Mouse (Mus musculus): Measurements from ENCODE around the gene AC109138.7. TPM values are rescaled to one million over a fixed set of nuclear protein-coding genes. Genes with fewer than 3 reads are reported as not detected.

Gene AC109138.7
- polyA plus RNA-seq, 1 experiment from 2014 or later = not detected

DNA sequence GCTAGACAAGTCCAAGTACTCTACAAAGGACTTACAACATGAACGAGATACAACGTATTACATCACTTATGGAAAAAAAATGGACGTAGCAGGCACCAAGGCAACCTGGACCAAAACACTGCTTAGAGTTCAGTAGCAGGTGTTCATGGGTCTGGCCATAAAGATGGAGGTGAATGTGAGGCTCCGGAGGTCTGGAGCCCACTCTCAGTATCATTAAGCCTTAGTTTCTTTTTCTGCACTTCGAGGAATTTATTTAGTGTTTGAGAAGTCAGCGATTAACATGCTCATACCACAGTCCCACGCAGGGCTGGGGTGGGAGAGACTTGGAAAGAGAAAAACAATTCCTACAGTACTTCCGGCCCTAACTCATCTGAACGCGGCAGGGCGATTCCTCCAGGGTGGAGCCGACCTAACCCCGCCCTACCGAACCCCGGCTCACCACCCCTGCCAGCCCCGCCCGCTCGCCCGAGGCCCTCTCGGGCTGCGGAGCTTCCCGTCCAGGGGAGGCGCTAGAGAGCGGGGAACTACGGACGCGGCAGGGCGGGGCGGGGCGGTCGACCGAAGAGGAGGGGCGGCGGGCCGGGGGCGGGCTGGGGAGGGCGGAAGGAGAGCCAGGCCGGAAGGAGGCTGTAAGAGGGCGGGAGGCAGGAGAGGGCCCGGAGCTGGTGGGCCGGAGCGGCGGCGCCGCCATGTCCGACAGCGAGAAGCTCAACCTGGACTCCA, 22.5 kb upstream of the AC109138.7 start, which contains the start of gene Ppp1ca:
Gene Ppp1ca, plus strand, starts transcription at position 538 of the 723 bp plus-strand sequence.
- Histone ChIP-seq H3K4me3 (ENCODE audit: low read length) (peak within 1 kb of the TSS; percentile 88), H3K36me3 (ENCODE audit: control insufficient read depth, insufficient read depth, low read length) (peaks cover 27% of the 10 kb centered on the region), H3K9me3 (ENCODE audit: control insufficient read depth, low read length) (no peaks in the 10 kb centered on the region), H3K27ac (ENCODE audit: low read length) (peak within 1 kb of the TSS; percentile 94), H3K4me1 (replicated peaks; ENCODE audit: control insufficient read depth, insufficient read depth, low read length) (peaks cover 16% of the 10 kb centered on the region), H3K9ac (ENCODE audit: low read length) (peak within 1 kb of the TSS; percentile 99), H3K4me2 (ENCODE audit: low read depth, low read length) (peak within 1 kb of the TSS; percentile 73), H3K27me3 (ENCODE audit: control insufficient read depth, insufficient read depth, low read depth, low read length) (no peaks in the 10 kb centered on the region)
- WGBS = 4% methylated on average over 25 of the region's 47 CpGs
- ATAC-seq (ENCODE audit: low read depth) = peak; percentile 95

- peak overlapping the region; percentile 94 for H3K27ac ChIP-seq (ENCODE audit: low read length)
- no peaks in the 10 kb centered on the region for H3K9me3 ChIP-seq (ENCODE audit: control insufficient read depth, low read length)
- peaks cover 32% of the 10 kb centered on the region for H3K36me3 ChIP-seq (ENCODE audit: control insufficient read depth, insufficient read depth, low read length)
- H3K4me2 ChIP-seq (ENCODE audit: low read depth, low read length) = peak overlapping the region; percentile 73
- peak overlapping the region; percentile 99 for H3K9ac ChIP-seq (ENCODE audit: low read length)
- peak; percentile 63 for ATAC-seq (ENCODE audit: low read depth)
- H3K4me3 ChIP-seq (ENCODE audit: low read length) = peak overlapping the region; percentile 88
- under 1% methylated on average over 45 of the region's 52 CpGs for WGBS
- H3K4me1 ChIP-seq (replicated peaks; ENCODE audit: control insufficient read depth, insufficient read depth, low read length) = peaks cover 16% of the 10 kb centered on the region
- no peaks in the 10 kb centered on the region for H3K27me3 ChIP-seq (ENCODE audit: control insufficient read depth, insufficient read depth, low read depth, low read length)
These were observed 21.7 kb upstream of the AC109138.7 start for GRCm38 (mm10) chr19:4192251-4192985.

DNA sequence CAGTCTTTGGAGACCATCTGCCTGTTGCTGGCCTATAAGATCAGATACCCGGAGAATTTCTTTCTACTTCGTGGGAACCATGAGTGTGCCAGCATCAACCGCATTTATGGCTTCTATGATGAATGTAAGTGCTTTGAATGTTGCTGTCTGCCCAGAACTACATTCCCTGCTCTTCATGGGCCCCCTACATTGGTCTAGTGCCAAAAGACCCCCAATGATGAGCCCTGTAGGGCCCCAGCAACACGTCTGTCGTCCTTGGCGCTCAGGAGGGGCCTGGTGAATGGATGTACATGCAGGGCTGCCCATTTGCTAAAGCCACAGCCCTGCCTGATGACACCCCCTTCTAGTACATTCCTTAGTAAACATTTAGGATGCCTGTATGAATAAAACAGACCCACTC, 21.0 kb upstream of the AC109138.7 start:
- H3K4me2 ChIP-seq (ENCODE audit: low read depth, low read length) = peak overlapping the region; percentile 73
- 45% methylated on average over 6 of the region's 6 CpGs for WGBS
- peak overlapping the region; percentile 99 for H3K9ac ChIP-seq (ENCODE audit: low read length)
- H3K4me1 ChIP-seq (replicated peaks; ENCODE audit: control insufficient read depth, insufficient read depth, low read length) = peaks cover 16% of the 10 kb centered on the region
- ATAC-seq (ENCODE audit: low read depth) = no peak
- no peaks in the 10 kb centered on the region for H3K27me3 ChIP-seq (ENCODE audit: control insufficient read depth, insufficient read depth, low read depth, low read length)
- H3K27ac ChIP-seq (ENCODE audit: low read length) = no peak overlapping the region; the same call in 1 of the 2 replicates
- H3K36me3 ChIP-seq (ENCODE audit: control insufficient read depth, insufficient read depth, low read length) = peaks cover 35% of the 10 kb centered on the region
- no peaks in the 10 kb centered on the region for H3K9me3 ChIP-seq (ENCODE audit: control insufficient read depth, low read length)
- peak overlapping the region; percentile 88 for H3K4me3 ChIP-seq (ENCODE audit: low read length)

DNA sequence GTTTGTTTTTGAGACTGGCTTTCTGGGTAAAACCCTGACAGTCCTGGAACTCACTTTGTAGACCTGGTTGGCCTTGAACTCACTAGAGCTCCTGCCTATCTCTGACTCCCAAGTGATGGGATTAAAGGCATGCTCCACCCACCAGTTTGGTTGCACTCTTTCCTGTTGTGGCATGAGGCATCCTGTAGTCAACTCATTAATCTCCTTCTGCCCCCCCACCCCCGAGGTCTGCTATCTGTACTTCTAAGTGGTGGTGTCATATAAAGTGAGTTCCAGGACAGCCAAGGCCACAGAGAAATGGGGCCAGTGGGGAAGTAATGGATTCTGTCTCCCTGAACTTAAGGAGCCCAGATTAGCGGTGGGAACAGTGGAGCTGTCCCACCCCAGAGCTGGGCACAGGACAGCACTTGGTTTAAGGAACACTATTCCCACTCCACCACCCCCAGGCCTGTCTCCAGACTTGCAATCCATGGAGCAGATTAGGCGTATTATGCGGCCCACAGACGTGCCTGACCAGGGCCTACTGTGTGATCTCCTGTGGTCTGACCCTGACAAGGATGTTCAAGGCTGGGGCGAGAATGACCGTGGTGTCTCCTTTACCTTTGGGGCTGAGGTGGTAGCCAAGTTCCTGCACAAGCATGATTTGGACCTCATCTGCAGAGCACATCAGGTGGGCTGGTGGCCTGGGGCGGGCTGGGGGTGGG, 20.0 kb upstream of the AC109138.7 start:
- no peak for ATAC-seq (ENCODE audit: low read depth)
- Histone ChIP-seq H3K9ac (ENCODE audit: low read length) (no peak overlapping the region), H3K27ac (ENCODE audit: low read length) (no peak overlapping the region), H3K4me2 (ENCODE audit: low read depth, low read length) (no peak overlapping the region), H3K4me3 (ENCODE audit: low read length) (no peak overlapping the region), H3K4me1 (replicated peaks; ENCODE audit: control insufficient read depth, insufficient read depth, low read length) (peaks cover 16% of the 10 kb centered on the region), H3K9me3 (ENCODE audit: control insufficient read depth, low read length) (no peaks in the 10 kb centered on the region), H3K36me3 (ENCODE audit: control insufficient read depth, insufficient read depth, low read length) (peaks cover 35% of the 10 kb centered on the region), H3K27me3 (ENCODE audit: control insufficient read depth, insufficient read depth, low read depth, low read length) (no peaks in the 10 kb centered on the region)
- WGBS = 79% methylated on average over 8 of the region's 8 CpGs

- Histone ChIP-seq H3K27me3 (ENCODE audit: control insufficient read depth, insufficient read depth, low read depth, low read length) (no peaks in the 10 kb centered on the region), H3K36me3 (ENCODE audit: control insufficient read depth, insufficient read depth, low read length) (peaks cover 39% of the 10 kb centered on the region), H3K9me3 (ENCODE audit: control insufficient read depth, low read length) (no peaks in the 10 kb centered on the region), H3K4me1 (replicated peaks; ENCODE audit: control insufficient read depth, insufficient read depth, low read length) (peaks cover 16% of the 10 kb centered on the region), H3K27ac (ENCODE audit: low read length) (no peak overlapping the region), H3K4me3 (ENCODE audit: low read length) (no peak overlapping the region), H3K9ac (ENCODE audit: low read length) (no peak overlapping the region), H3K4me2 (ENCODE audit: low read depth, low read length) (no peak overlapping the region)
- no peak for ATAC-seq (ENCODE audit: low read depth)
- 70% methylated on average over 12 of the region's 12 CpGs for WGBS
These were observed 19.1 kb upstream of the AC109138.7 start for GRCm38 (mm10) chr19:4194776-4195650.

DNA sequence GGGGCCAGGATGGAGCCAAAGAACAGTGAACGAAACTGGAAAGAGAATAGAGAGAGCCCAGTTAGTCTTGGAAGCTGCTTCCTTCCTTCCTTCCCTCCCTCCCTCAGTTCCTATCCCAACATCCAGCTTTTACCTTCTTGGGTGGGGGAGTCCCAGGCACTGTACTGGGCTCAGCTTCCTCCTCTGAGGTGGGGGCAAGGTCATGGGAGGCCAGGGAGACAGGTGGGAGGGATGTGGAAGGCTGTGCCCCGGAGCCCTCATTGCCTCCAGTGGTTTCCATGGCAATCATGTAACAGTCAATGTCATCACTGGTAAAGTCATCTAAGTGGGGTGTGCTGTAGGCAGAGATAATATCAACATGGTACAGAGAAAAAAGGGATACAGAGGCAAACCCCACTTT, 18.1 kb upstream of the AC109138.7 start:
- ATAC-seq (ENCODE audit: low read depth) = no peak
- Histone ChIP-seq H3K4me2 (ENCODE audit: low read depth, low read length) (no peak overlapping the region), H3K27me3 (ENCODE audit: control insufficient read depth, insufficient read depth, low read depth, low read length) (no peaks in the 10 kb centered on the region), H3K9ac (ENCODE audit: low read length) (no peak overlapping the region), H3K27ac (ENCODE audit: low read length) (no peak overlapping the region), H3K36me3 (ENCODE audit: control insufficient read depth, insufficient read depth, low read length) (peaks cover 39% of the 10 kb centered on the region), H3K4me1 (replicated peaks; ENCODE audit: control insufficient read depth, insufficient read depth, low read length) (peaks cover 25% of the 10 kb centered on the region), H3K9me3 (ENCODE audit: control insufficient read depth, low read length) (no peaks in the 10 kb centered on the region), H3K4me3 (ENCODE audit: low read length) (no peak overlapping the region)
- WGBS = 49% methylated on average over 2 of the region's 2 CpGs

GRCm38 (mm10) chr19:4196548-4196947, 17.6 kb upstream of the AC109138.7 start:
- no peak overlapping the region for H3K4me3 ChIP-seq (ENCODE audit: low read length)
- H3K4me2 ChIP-seq (ENCODE audit: low read depth, low read length) = no peak overlapping the region
- WGBS = 27% methylated on average over 5 of the region's 5 CpGs
- no peaks in the 10 kb centered on the region for H3K27me3 ChIP-seq (ENCODE audit: control insufficient read depth, insufficient read depth, low read depth, low read length)
- H3K4me1 ChIP-seq (replicated peaks; ENCODE audit: control insufficient read depth, insufficient read depth, low read length) = peaks cover 20% of the 10 kb centered on the region
- no peaks in the 10 kb centered on the region for H3K9me3 ChIP-seq (ENCODE audit: control insufficient read depth, low read length)
- no peak for ATAC-seq (ENCODE audit: low read depth)
- peaks cover 39% of the 10 kb centered on the region for H3K36me3 ChIP-seq (ENCODE audit: control insufficient read depth, insufficient read depth, low read length)
- no peak overlapping the region for H3K9ac ChIP-seq (ENCODE audit: low read length)
- H3K27ac ChIP-seq (ENCODE audit: low read length) = no peak overlapping the region

GRCm38 (mm10) chr19:4197180-4197579, 17.0 kb upstream of the AC109138.7 start:
- WGBS = 66% methylated on average over 3 of the region's 3 CpGs
- Histone ChIP-seq H3K4me1 (replicated peaks; ENCODE audit: control insufficient read depth, insufficient read depth, low read length) (peaks cover 23% of the 10 kb centered on the region), H3K36me3 (ENCODE audit: control insufficient read depth, insufficient read depth, low read length) (peaks cover 39% of the 10 kb centered on the region)

More at GRCm38 (mm10) chr19:4197180-4197579, 17.0 kb upstream of the AC109138.7 start:
- H3K9me3 ChIP-seq (ENCODE audit: control insufficient read depth, low read length) = no peaks in the 10 kb centered on the region
- no peak overlapping the region for H3K27ac ChIP-seq (ENCODE audit: low read length)
- H3K4me3 ChIP-seq (ENCODE audit: low read length) = no peak overlapping the region
- no peak for ATAC-seq (ENCODE audit: low read depth)
- no peaks in the 10 kb centered on the region for H3K27me3 ChIP-seq (ENCODE audit: control insufficient read depth, insufficient read depth, low read depth, low read length)
- H3K9ac ChIP-seq (ENCODE audit: low read length) = no peak overlapping the region
- no peak overlapping the region for H3K4me2 ChIP-seq (ENCODE audit: low read depth, low read length)
